Mouse (Mus musculus) central nervous system, embryonic 14 days (tissue): Measurements from ENCODE around the gene Lmod3. TPM values are rescaled to one million over a fixed set of nuclear protein-coding genes. Genes with fewer than 3 reads are reported as not detected.

Experiments
- polyA plus RNA-seq: library from polyadenylated mRNA; depleted of rRNA; stranded (reverse); fragments of >200 nt; gene quantifications from 2 replicates; pipeline ENCODE4 v1.2.3, GENCODE M21; 2012; rRNA removed

Lmod3 gene
- polyA plus RNA-seq: 0.02 and 2.4 TPM in 2 replicates

DNA sequence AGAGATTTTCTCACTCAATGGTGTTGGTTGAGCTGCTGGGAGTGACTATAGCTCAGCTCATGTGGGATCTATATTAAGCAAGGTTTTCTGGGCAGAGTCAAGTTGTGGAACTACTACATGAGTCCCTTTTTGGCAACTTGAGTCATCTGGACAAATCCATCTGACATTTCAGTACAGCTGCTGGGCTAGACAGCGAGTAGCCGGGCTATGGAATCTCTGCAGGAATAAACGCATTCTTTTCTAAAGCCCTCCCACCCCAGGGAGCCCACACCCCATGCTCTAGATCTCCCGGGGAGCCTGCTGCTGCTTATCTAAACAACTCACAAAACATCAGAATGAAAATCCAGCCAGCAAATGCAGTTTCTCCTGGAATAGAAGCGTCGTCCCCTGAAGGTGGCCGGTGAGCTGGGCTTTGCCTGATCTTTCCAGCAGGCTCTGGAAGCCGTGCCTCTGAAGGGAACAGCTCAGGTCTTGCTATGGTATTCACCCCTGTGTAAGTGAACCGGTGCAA, at the start of gene Lmod3:
Gene Lmod3 (minus strand): TSS at position 49 of the 511 bp plus-strand sequence.

DNA sequence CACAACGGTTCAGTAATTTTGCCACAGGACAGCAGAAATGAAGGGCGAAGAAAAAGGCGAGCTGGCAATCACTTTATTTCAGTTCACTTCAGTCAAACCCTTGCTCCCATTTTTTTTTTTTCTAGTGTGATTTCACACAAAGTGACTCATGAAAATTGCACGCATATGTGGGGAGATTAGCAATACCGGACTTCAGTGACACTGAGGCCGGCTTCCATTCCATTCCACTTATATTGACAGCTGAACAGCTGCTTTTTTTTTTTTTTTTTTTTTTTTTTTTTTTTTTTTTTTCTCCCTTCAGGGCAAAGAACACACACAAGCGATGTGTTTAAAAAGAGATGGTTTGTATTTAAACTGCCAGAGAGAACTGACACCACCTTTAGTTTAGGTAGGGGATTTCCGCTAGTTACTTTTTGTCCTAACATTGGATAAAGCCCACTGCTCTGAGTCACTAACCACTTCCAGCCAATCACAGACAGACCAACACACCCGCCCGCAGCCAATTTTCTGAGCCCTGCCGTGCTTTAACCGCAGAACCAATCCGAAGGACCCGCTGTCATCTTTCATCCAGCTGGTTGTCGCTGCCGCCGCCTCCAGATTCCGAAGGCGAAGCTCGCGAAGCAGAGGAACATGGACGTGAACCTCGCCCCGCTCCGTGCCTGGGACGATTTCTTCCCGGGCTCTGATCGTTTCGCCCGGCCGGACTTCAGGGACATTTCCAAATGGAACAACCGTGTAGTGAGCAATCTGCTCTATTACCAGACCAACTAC, 42.2 kb downstream of the Lmod3 start, which contains the start of gene Arl6ip5:
Gene Arl6ip5 (plus strand): TSS at position 499 of the 771 bp plus-strand sequence.

DNA sequence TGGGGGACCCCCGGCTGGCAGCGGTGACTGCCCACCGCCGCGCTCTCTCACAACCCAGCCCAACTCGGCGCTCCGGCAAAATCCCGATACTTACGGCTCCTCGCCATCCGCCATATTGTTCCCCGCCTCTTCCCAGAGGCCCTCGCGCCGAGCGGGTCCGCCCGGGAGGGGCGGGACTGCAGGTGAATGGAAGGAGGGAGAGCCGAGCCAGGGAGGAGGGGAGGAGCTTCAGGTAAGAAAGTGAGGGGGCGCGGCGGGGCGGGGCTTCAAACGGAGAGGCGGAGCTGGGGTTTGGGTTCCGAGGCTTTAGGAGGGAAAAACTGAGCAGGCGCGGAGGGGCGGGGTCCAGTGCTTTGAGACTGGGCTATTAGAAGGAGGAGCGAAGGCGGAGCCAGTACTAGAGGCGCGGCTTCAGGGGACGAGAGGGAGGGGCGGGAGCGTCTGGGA, 47.1 kb downstream of the Lmod3 start, which contains the start of gene Uba3:
Gene Uba3 (minus strand): TSS at position 209 of the 447 bp plus-strand sequence.

Other genes starting within 250 kb of the Lmod3 start
- 1.5 and 1.7 TPM in 2 replicates for gene Fam19a4, start 192.3 kb downstream of the Lmod3 start, polyA plus RNA-seq
- 13.6 and 15.0 TPM in 2 replicates for gene Eogt, start 103.6 kb downstream of the Lmod3 start, polyA plus RNA-seq
- 6.4 TPM in 2 replicates for gene Tmf1, start 73.6 kb downstream of the Lmod3 start, polyA plus RNA-seq
- gene Uba3, start 47.1 kb downstream of the Lmod3 start, polyA plus RNA-seq: 82.5 and 90.4 TPM in 2 replicates
- gene Arl6ip5, start 42.1 kb downstream of the Lmod3 start, polyA plus RNA-seq: 90.8 and 99.3 TPM in 2 replicates